Mouse (Mus musculus) megakaryocyte, adult 5-6 weeks (primary cell): ENCODE results near the gene Smug1. TPM values are rescaled to one million over a fixed set of nuclear protein-coding genes. Genes with fewer than 3 reads are reported as not detected.

Source experiments
- ATAC-seq: 2 replicates; pipeline ENCODE4 v1.8.0; 2016; ENCODE audit warnings: mild to moderate bottlenecking, inconsistent platforms; ENCODE audit not compliant: poor library complexity, severe bottlenecking
- total RNA-seq, 2 experiments: library from RNA; stranded (forward) in 1 of 2; stranded (reverse) in 1 of 2; fragments of 153-499, 151-499 nt in 1 of 2; fragments of 221-1000, 200-1000 nt in 1 of 2; gene quantifications; 2 replicates each; pipeline versions ENCODE4 v1.2.3 to v1.2.4; 2015 to 2017

Gene Smug1
- total RNA-seq (2015): 2.8 and 3.9 TPM in 2 replicates
- total RNA-seq (2017): 3.3 and 3.8 TPM in 2 replicates

DNA sequence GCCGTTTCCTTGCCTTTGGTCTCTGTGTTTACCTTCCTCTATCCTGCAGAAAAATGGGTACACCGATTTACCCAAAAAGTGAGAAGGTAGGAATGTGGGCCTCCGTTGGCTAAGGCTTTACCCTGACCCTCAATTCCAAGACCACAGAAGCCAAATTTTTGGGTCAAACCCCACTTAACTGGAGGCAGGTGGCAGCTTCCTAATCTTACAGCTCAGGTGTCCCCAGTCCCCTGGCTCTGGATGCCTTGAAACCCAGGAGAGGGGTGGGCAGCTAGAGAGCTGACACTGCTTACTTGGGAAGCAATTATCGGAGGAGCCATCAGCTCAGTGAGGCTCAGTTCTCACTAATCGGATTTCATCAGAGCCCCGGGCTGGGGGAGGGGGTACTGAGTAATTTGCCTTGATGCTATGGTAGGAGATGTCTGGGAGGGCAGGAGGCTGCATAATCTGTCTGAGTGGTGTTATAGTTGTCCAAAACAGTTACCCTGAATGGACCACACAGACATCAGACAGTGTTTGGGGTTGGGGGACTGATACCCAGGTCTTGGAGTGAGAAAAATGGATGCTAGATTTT is at the start of gene Smug1:
Gene Smug1, minus strand, starts transcription at position 51 of the 574 bp plus-strand sequence.
- no peak for ATAC-seq

DNA sequence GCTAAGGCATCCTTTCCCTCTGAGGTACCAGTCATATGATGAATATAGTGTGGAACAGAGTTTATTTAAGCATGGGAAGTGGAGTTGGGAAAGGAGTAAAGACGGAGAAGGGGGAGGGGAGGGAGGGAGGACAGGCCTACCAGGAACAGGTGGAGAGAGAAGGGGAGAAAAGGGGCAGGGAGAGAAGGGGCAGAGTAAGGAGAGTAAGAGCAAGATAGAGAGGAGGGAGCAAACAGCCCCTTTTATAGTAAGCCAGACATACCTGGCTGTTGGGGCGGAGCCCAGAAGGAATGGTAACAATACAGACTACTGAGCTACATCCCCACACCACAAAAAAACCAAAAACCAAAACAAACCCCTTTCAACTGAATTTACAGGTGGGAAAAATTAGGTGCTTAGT is 49.2 kb upstream of the Smug1 start:
- no peak for ATAC-seq

GRCm38 (mm10) chr15:103214971-103215907 is 48.3 kb upstream of the Smug1 start:
- ATAC-seq: peak; percentile 64

DNA sequence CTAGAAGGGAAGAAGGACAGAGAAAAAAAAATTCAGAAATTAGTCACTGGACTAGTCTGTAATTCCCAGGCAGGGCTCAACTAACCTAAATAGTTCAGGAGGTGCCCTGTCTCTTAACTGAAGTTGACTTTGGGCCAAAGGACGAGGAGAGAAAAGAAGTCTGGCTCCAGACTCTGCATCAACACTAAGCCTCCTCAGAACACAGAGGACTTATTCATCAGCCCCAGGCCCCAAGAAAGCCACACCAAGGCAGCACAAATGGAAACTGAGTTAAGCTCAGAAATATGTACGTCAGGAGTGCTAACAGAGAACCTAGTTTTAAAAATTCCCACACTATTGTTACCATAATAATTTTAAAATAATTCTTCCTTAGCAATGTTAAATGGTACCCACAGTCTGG is 47.3 kb upstream of the Smug1 start:
- no peak for ATAC-seq

GRCm38 (mm10) chr15:103205156-103205555 is 38.3 kb upstream of the Smug1 start:
- ATAC-seq: peak; percentile 33; the same call in 1 of the 2 replicates

DNA sequence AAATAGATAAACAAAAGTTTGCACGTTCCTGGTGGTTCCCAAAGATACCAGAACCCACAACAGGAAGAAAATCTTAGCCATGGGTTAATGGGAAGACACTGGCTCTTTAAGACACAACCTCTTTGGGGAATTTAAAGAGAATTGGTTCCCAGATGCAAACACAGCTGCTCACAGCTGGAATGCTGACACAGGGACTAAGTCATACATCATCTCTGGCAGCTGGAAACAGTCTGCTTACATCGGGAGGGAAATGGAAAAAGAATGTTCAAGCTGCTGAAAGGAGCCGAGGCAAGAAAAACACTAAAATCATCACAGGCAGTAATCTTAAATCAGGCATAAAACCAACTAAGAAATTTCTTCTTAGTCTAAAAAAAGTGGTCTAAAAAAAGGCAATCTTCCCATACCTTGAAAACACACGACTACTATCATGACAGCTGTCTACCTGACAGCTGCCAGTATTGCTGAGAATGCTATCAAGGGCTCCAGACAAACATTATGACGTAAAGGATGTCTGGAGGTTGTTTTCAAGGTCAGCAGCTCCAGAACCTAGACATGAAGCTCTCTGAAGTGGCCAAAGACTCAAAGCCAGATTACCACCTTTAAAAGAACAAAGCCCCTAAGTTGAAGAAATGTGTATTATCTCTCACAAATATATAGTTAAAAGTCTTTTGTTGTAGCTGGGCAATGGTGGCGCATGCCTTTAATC is 35.3 kb upstream of the Smug1 start:
- no peak for ATAC-seq

DNA sequence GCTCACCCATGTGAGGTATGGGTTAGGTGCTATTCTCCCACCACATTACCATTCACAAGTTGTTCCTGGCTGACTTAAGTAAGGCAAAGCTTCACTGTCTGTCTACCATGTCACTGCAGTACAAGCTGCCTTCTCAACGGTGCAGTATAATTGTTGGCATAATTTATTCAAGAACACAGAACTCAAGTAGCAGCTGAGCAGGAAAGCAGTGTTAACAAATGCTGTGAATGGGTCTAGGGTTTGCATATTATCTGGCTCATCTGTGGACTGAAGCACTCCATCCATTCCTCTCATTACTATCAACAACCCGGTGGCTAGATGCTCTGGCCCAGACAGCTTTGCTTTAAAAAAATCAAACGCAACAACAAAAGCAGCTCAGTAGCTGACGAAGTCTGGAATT is 30.9 kb upstream of the Smug1 start:
- ATAC-seq: no peak

DNA sequence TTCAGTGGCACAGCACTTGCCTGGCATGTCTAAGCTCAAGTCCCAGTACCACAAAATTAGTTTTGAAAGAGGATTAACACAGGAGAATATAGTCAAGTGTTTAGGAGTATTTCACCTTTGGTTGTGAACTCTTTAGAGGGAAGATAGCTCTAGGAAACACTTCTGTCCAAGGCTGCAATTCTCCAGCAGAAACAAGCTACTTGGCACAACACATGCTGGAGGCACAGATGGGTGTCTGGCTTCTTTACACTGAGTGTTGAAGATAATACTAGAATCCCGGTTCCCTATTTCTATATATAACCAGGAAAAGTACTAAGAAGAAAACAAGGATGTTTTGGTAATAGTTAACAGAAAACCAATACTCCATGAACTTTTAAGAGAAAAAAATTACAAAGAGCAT is 29.9 kb upstream of the Smug1 start:
- no peak for ATAC-seq

- no peak for ATAC-seq
Measured at GRCm38 (mm10) chr15:103193606-103194005, 26.7 kb upstream of the Smug1 start.

GRCm38 (mm10) chr15:103190531-103191462 is 23.9 kb upstream of the Smug1 start:
- peak; percentile 76 for ATAC-seq

- ATAC-seq: no peak
Measured at GRCm38 (mm10) chr15:103190083-103190482, 23.2 kb upstream of the Smug1 start.

DNA sequence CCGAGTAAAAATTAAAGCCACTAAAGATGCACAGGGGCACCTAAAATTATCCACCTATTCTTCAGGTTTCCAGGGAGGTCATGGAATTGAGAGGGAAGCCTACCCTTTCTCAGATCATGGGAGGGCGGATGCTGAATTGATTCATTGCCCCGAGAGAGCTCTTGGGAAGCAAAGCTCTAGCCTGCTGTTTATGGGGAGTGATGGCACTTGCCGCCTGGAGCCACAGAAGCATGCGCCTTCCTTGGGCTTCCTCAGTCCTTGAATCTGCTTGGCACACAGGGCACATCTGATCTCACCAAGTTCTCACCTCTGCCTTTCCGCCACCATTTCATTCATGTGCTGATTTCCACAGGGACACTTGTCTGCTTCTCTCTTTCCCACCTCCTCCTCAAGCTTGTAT is 20.9 kb upstream of the Smug1 start:
- no peak for ATAC-seq

DNA sequence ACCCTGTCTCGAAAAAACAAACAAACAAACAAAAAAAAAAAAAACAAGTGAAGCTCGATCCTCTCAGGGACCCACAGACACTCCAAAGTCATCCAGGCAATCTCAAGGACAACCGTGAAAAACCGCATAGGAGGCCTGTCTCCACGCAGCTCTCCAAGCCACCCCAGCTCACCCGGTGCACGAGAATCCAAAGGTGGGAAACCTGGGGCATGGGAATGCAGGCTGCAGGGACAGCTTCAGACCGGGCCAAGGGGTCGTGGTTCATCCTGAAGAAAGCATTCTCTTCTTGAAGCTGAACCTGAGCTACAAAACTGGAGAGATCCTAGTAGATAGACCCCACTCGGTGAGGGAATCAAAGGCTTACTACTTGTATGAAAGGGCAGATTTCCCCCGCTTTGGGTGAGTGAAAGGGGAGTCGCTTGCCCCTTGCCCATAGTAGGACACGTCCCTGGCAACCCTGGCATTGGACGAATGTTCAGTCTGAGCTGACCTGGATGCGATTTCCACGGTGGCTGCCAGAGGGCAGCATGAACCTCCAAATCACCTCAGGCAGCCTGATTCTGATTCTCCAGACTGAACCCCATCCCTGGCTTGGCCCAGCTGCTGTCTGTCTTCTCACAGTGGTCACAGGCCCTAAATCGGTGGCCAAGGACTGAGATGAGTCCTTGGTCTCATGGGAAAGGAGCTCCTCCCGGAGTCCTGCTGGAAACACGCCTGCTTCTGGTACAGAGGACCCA is 18.7 kb upstream of the Smug1 start:
- no peak for ATAC-seq

- no peak for ATAC-seq
Measured at GRCm38 (mm10) chr15:103183651-103184610, 17.0 kb upstream of the Smug1 start.

DNA sequence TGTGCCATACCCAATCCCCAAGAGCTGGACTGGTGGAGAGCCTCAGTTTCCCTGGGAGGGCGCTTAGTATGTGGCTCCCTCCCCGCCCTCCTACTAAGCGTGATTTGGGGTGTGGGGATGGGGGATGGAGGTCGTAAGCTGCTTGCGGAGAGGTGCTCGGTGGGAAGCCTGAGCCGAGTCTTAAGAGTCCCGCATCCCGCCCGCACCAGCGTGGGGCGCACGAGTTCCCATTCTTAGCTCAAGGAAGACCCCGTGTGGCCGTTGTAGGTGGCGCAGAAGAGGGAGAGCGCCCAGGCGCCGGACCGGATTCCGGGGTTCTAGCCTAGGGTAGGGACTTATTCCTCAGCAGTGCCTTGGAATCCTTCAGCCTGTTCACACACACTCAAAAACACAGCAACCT is 16.2 kb upstream of the Smug1 start:
- peak; percentile 78 for ATAC-seq

GRCm38 (mm10) chr15:103182166-103182790 is 15.4 kb upstream of the Smug1 start:
- ATAC-seq: peak; percentile 82

- ATAC-seq: no peak
Measured at GRCm38 (mm10) chr15:103180406-103180805, 13.5 kb upstream of the Smug1 start.

- no peak for ATAC-seq
Measured at GRCm38 (mm10) chr15:103178767-103179166, 11.9 kb upstream of the Smug1 start.
